Mouse (Mus musculus): Measurements from ENCODE around the gene Celf1.

Celf1 gene

GRCm38 (mm10) chr2:90939750-90940149, 432 bp upstream of the Celf1 start:
- no peak for DNase-seq (ENCODE audit: low read depth in 2 of 2, low spot score in 2 of 2)

GRCm38 (mm10) chr2:90941744-90942143, 1.6 kb downstream of the Celf1 start:
- no peak for DNase-seq (ENCODE audit: low read depth in 2 of 2, low spot score in 2 of 2)

GRCm38 (mm10) chr2:90950149-90950548, 10.0 kb downstream of the Celf1 start:
- no peak for DNase-seq (ENCODE audit: low read depth in 2 of 2, low spot score in 2 of 2)

GRCm38 (mm10) chr2:90950582-90951194, 10.5 kb downstream of the Celf1 start:
- DNase-seq (ENCODE audit: low read depth in 2 of 2, low spot score in 2 of 2) = no peak

- no peak for DNase-seq (ENCODE audit: low read depth in 2 of 2, low spot score in 2 of 2)
These were observed 13.3 kb downstream of the Celf1 start for GRCm38 (mm10) chr2:90953461-90953860.

GRCm38 (mm10) chr2:90956053-90956452, 15.9 kb downstream of the Celf1 start:
- DNase-seq (ENCODE audit: low read depth in 2 of 2, low spot score in 2 of 2) = no peak

GRCm38 (mm10) chr2:90958856-90959255, 18.7 kb downstream of the Celf1 start:
- DNase-seq (ENCODE audit: low read depth in 2 of 2, low spot score in 2 of 2) = no peak

GRCm38 (mm10) chr2:90960012-90960411, 19.8 kb downstream of the Celf1 start:
- no peak for DNase-seq (ENCODE audit: low read depth in 2 of 2, low spot score in 2 of 2)

GRCm38 (mm10) chr2:90963304-90963703, 23.1 kb downstream of the Celf1 start:
- no peak for DNase-seq (ENCODE audit: low read depth in 2 of 2, low spot score in 2 of 2)

GRCm38 (mm10) chr2:90964811-90965465, 24.8 kb downstream of the Celf1 start:
- no peak for DNase-seq (ENCODE audit: low read depth in 2 of 2, low spot score in 2 of 2)

GRCm38 (mm10) chr2:90965466-90966080, 25.4 kb downstream of the Celf1 start:
- DNase-seq (ENCODE audit: low read depth in 2 of 2, low spot score in 2 of 2) = no peak

GRCm38 (mm10) chr2:90970606-90971005, 30.4 kb downstream of the Celf1 start:
- no peak for DNase-seq (ENCODE audit: low read depth in 2 of 2, low spot score in 2 of 2)

- no peak for DNase-seq (ENCODE audit: low read depth in 2 of 2, low spot score in 2 of 2)
These were observed 33.9 kb downstream of the Celf1 start for GRCm38 (mm10) chr2:90974101-90974500.

- DNase-seq (ENCODE audit: low read depth in 2 of 2, low spot score in 2 of 2) = no peak
These were observed 35.1 kb downstream of the Celf1 start for GRCm38 (mm10) chr2:90975181-90975835.

- no peak for DNase-seq (ENCODE audit: low read depth in 2 of 2, low spot score in 2 of 2)
These were observed 36.4 kb downstream of the Celf1 start for GRCm38 (mm10) chr2:90976590-90976989.

- no peak for DNase-seq (ENCODE audit: low read depth in 2 of 2, low spot score in 2 of 2)
These were observed 37.1 kb downstream of the Celf1 start for GRCm38 (mm10) chr2:90977291-90977690.

- no peak for DNase-seq (ENCODE audit: low read depth in 2 of 2, low spot score in 2 of 2)
These were observed 45.9 kb downstream of the Celf1 start for GRCm38 (mm10) chr2:90986055-90986454.

GRCm38 (mm10) chr2:91008536-91008935, 68.4 kb downstream of the Celf1 start:
- DNase-seq (ENCODE audit: low read depth in 2 of 2, low spot score in 2 of 2) = no peak

- no peak for DNase-seq (ENCODE audit: low read depth in 2 of 2, low spot score in 2 of 2)
These were observed 73.7 kb downstream of the Celf1 start for GRCm38 (mm10) chr2:91013881-91014280.

GRCm38 (mm10) chr2:91015386-91015785, 75.2 kb downstream of the Celf1 start:
- DNase-seq (ENCODE audit: low read depth in 2 of 2, low spot score in 2 of 2) = no peak

GRCm38 (mm10) chr2:91018061-91018788, 78.0 kb downstream of the Celf1 start:
- no peak for DNase-seq (ENCODE audit: low read depth in 2 of 2, low spot score in 2 of 2)
